Mouse (Mus musculus) thymus, adult 2 months (tissue): ENCODE measurements around the gene Map3k7.

ENCODE experiments used
- CTCF ChIP-seq: fragments of 200-500 bp; IDR thresholded peaks from 2 replicates; pipeline ENCODE4 v1.5.1; 2012; ENCODE audit warnings: mild to moderate bottlenecking, control low read depth, low read length, moderate library complexity, borderline replicate concordance; ENCODE audit not compliant: control insufficient read depth, poor library complexity, insufficient read depth; ENCODE audit errors: extremely low read depth
- POLR2A ChIP-seq: fragments of 200-500 bp; IDR thresholded peaks from 2 replicates; pipeline ENCODE4 v1.6.1; 2012; ENCODE audit warnings: mild to moderate bottlenecking, low read length, control low read depth, moderate library complexity; ENCODE audit not compliant: control insufficient read depth, poor library complexity, insufficient read depth; ENCODE audit errors: extremely low read depth

- TF ChIP-seq POLR2A (no peak), CTCF (peak; percentile 38; the same call in 1 of the 2 replicates)
These were observed 91.5 kb downstream of the Map3k7 start for GRCm38 (mm10) chr4:32055151-32056052.
